Mouse (Mus musculus): Measurements from ENCODE around the gene Slc30a5. TPM values are rescaled to one million over a fixed set of nuclear protein-coding genes. Genes with fewer than 3 reads are reported as not detected.

The Slc30a5 gene
- 55.4 TPM for polyA plus RNA-seq (2017; shearing (Covaris generic))

DNA sequence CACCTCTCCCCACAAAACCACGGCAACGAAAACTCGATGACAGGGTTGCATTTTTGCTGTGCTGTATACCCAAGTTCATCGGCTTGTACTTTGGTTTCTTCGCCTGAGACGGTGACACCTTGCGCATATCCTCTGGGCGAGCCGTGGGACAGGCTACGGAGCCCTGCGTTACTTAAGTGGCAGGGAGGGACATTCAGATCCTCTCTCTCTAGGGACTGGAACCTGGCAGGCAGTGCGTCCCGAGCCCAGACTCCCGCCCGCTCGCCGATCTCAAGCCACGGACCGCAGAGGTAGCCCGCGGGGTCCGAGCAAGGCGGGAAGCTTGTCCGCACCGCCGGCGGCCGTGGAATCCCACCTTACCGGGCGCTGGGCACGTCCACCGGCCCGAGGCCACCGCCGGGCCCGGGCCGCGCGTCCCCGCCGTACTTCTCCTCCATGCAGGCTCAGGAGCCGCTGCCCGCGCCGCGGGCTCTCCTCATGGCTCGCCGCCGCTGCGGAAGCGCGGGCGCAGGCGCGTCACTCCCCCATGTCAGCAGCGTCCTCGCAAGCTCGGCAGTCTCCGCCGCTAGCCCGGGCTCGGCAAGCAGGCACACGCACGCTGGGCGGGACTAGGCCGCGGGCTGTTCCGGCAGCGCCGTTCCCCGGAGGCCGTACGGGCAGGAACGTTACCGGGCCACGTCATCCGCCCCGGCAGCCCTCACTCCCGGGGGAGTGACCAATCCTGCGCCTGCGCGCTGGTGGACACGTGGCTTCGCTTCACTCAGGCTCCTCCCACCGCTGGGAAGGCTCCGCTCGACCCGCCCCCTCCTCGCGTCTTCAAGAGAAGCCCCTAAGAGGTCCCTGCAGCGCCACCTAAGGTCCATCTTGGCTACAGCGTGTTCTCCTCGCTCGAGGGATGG is at the start of gene Slc30a5:
Gene Slc30a5 (minus strand): TSS at position 687 of the 899 bp plus-strand sequence.

GRCm38 (mm10) chr13:100786414-100786867 is 46.8 kb downstream of the Slc30a5 start, which contains the start of gene Ccnb1:
Gene Ccnb1, minus strand, starts transcription at chr13:100786570.

GRCm38 (mm10) chr13:100775252-100776055 is 57.8 kb downstream of the Slc30a5 start, which contains the start of gene Cenph:
Gene Cenph, minus strand, starts transcription at chr13:100775899.

Other genes with a start within 250 kb of the Slc30a5 start
- gene Marveld2, start 216.5 kb downstream of the Slc30a5 start, polyA plus RNA-seq (2017; shearing (Covaris generic)), result 9.6 TPM
- 84.3 TPM for gene Ak6, start 182.4 kb downstream of the Slc30a5 start, polyA plus RNA-seq (2017; shearing (Covaris generic))
- 18.1 TPM for gene Rad17, start 182.4 kb downstream of the Slc30a5 start, polyA plus RNA-seq (2017; shearing (Covaris generic))
- gene Taf9, start 181.8 kb downstream of the Slc30a5 start, polyA plus RNA-seq (2017; shearing (Covaris generic)), result 3.1 TPM
- 12.2 TPM for gene Ccdc125, start 163.7 kb downstream of the Slc30a5 start, polyA plus RNA-seq (2017; shearing (Covaris generic))
- gene Cdk7, start 102.5 kb downstream of the Slc30a5 start, polyA plus RNA-seq (2017; shearing (Covaris generic)), result 47.4 TPM
- gene Mrps36, start 88.8 kb downstream of the Slc30a5 start, polyA plus RNA-seq (2017; shearing (Covaris generic)), result 55.7 TPM
- gene Cenph, start 57.5 kb downstream of the Slc30a5 start, polyA plus RNA-seq (2017; shearing (Covaris generic)), result 0.72 TPM
- 3.8 TPM for gene Ccnb1, start 46.9 kb downstream of the Slc30a5 start, polyA plus RNA-seq (2017; shearing (Covaris generic))